Mouse (Mus musculus) ES-Bruce4 (cell line): ENCODE measurements around the gene Tarm1.

Experiments
- CTCF ChIP-seq: IDR thresholded peaks from one replicate; pipeline ENCODE4 v1.8.1; 2011; ENCODE audit warnings: low read depth, low read length
- POLR2A ChIP-seq: IDR thresholded peaks from one replicate; pipeline ENCODE4 v1.8.1; 2011; ENCODE audit warnings: low read length; ENCODE audit not compliant: insufficient read depth

DNA sequence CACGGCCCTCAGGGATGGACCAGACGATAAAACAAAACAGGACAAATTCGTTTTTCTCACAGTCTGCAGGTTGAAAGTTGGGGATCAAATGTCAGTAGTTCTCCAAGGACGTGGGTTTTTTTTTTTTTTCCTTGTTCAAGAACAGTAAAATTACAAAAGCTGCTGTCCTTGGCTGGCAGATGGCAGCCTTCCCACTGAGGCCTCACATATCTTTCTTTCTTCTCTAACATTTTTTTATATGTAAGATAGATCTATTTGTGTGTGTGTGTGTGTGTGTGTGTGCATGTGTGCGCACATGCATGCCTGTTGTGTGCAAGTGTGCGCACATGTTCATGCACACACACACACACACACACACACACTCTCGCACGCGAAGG is 44.6 kb downstream of the Tarm1 start:
- no peak for TF ChIP-seq CTCF
- no peak for TF ChIP-seq POLR2A
